Mouse (Mus musculus) embryonic facial prominence, embryonic 12.5 days (tissue): ENCODE measurements around the gene 1110051M20Rik. TPM values are rescaled to one million over a fixed set of nuclear protein-coding genes. Genes with fewer than 3 reads are reported as not detected.
A peak's percentile ranks its signal among the peaks of the same experiment; 100 is the strongest.

Source experiments
- ATAC-seq: fragments of 200-750 bp; cut with Nextera tagmentation; 2 replicates; pipeline ENCODE4 v1.8.0; 2017; ENCODE audit not compliant: insufficient number of reproducible peaks, insufficient read depth, low FRiP score, low TSS enrichment
- H3K27ac ChIP-seq: fragments of 300-500 bp; sonication (generic); 2 replicates; pipeline ENCODE4 v1.5.1; 2016; ENCODE audit warnings: mild to moderate bottlenecking
- H3K27me3 ChIP-seq: fragments of 300-500 bp; sonication (generic); 2 replicates; pipeline ENCODE4 v1.6.1; 2016; ENCODE audit warnings: mild to moderate bottlenecking, moderate library complexity
- H3K36me3 ChIP-seq: fragments of 300-500 bp; sonication (generic); 2 replicates; pipeline ENCODE4 v1.6.1; 2016; ENCODE audit warnings: mild to moderate bottlenecking
- H3K4me1 ChIP-seq: fragments of 300-500 bp; sonication (generic); 2 replicates; pipeline ENCODE4 v1.6.1; 2016
- H3K4me2 ChIP-seq: fragments of 300-500 bp; sonication (generic); replicated peaks from 2 replicates; pipeline ENCODE4 v1.6.1; 2016; ENCODE audit warnings: mild to moderate bottlenecking, moderate library complexity
- H3K4me3 ChIP-seq: fragments of 300-500 bp; sonication (generic); 2 replicates; pipeline ENCODE4 v1.5.1; 2016; ENCODE audit warnings: mild to moderate bottlenecking
- H3K9ac ChIP-seq: fragments of 300-500 bp; sonication (generic); 2 replicates; pipeline ENCODE4 v1.6.1; 2016; ENCODE audit warnings: mild to moderate bottlenecking, moderate library complexity
- H3K9me3 ChIP-seq: fragments of 300-500 bp; sonication (generic); 2 replicates; pipeline ENCODE4 v1.6.1; 2016; ENCODE audit warnings: mild to moderate bottlenecking, moderate library complexity
- WGBS: fragments of 180-500 bp; shearing (Covaris S2); methylation state at CpG from one replicate; pipeline ENCODE4 v1.1.7; 2016; 5-methylcytosine and 5-hydroxymethylcytosine counted together
- polyA plus RNA-seq: library from polyadenylated mRNA; unstranded; fragments of >200 nt; fragmentation: Nextera tagmentation; extraction: Ambion mirVana; gene quantifications from 2 replicates; pipeline ENCODE4 v1.2.1, GENCODE M21; 2016

The 1110051M20Rik gene
- polyA plus RNA-seq, 1 experiment from 2014 or later: 71.3 TPM

DNA sequence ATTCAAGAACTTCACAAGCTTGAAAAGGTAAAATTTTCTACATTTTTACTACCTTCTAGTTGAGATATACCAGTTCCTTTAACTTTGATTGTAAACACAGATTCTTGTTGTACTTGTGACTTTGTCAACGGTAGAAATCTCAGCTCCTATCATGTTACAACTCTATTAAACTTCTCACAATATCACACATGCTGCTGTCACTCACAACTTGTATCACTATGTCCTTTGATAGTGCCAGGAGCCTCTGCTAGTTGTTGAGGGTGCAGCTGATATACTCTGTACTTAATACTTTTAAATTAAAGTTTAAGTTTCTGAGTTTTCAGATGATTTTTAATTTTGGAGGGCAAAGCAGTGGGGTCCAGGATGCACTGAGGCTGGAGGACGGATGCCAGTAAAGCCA, 36.5 kb downstream of the 1110051M20Rik start:
- no peak overlapping the region for H3K4me2 ChIP-seq
- peaks cover 22% of the 10 kb centered on the region for H3K4me1 ChIP-seq
- WGBS: 74% methylated on average over 2 of the region's 2 CpGs
- no peaks in the 10 kb centered on the region for H3K27me3 ChIP-seq
- H3K9ac ChIP-seq: no peak overlapping the region
- H3K9me3 ChIP-seq: no peaks in the 10 kb centered on the region
- no peak overlapping the region for H3K27ac ChIP-seq
- no peak for ATAC-seq
- H3K4me3 ChIP-seq: no peak overlapping the region
- no peaks in the 10 kb centered on the region for H3K36me3 ChIP-seq

DNA sequence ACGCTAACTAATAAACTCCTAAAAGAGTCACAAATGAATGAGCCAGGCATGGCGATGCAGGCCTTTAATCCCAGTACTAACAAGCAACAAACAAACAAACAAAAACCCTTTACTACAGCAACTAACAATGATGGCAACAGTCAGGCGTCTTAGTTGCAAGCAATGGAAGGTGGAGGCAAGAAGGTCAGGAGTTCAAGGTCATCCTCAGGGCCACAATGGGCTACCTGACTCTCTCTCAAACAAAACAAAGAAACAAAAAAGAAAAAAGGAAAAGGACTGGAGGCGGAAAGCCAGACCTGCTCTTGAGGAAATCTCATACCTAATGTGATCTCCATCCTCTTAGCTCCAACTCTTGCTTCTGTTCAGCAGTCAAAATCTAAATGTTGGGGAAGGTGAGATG, 39.4 kb downstream of the 1110051M20Rik start:
- no peaks in the 10 kb centered on the region for H3K36me3 ChIP-seq
- 84% methylated on average over 4 of the region's 4 CpGs for WGBS
- H3K9me3 ChIP-seq: no peaks in the 10 kb centered on the region
- H3K27me3 ChIP-seq: no peaks in the 10 kb centered on the region
- peaks cover 6% of the 10 kb centered on the region; the same call in 1 of the 2 replicates for H3K4me1 ChIP-seq
- no peak overlapping the region for H3K4me2 ChIP-seq
- ATAC-seq: no peak
- H3K27ac ChIP-seq: no peak overlapping the region
- H3K9ac ChIP-seq: no peak overlapping the region
- no peak overlapping the region for H3K4me3 ChIP-seq

DNA sequence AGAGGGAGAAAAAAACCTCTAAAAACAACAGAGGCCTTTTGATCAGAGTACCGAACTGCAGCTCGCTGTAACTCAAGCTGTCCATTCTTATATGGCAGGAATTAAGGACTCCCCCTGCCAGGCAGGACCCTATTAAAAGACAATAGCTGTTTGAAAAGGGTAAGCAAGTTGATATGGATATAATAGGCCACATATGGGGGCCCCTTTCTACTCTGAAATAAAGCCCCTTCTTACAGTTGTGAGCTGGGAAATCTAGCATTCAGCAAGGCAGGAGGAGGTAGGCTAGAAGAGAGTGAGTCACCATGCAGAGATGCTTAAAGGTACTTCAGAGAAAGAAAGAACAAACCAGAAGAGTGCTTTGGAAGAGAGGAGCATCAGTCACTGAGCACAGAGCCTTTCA, 44.8 kb downstream of the 1110051M20Rik start:
- H3K27me3 ChIP-seq: no peaks in the 10 kb centered on the region
- no peak overlapping the region for H3K4me3 ChIP-seq
- no peaks in the 10 kb centered on the region for H3K36me3 ChIP-seq
- H3K27ac ChIP-seq: peak overlapping the region; percentile 37; the same call in 1 of the 2 replicates
- 7% methylated on average over 2 of the region's 2 CpGs for WGBS
- H3K9ac ChIP-seq: no peak overlapping the region
- no peak overlapping the region for H3K4me2 ChIP-seq
- ATAC-seq: peak; percentile 28; the same call in 1 of the 2 replicates
- H3K9me3 ChIP-seq: no peaks in the 10 kb centered on the region
- peaks cover 16% of the 10 kb centered on the region for H3K4me1 ChIP-seq

DNA sequence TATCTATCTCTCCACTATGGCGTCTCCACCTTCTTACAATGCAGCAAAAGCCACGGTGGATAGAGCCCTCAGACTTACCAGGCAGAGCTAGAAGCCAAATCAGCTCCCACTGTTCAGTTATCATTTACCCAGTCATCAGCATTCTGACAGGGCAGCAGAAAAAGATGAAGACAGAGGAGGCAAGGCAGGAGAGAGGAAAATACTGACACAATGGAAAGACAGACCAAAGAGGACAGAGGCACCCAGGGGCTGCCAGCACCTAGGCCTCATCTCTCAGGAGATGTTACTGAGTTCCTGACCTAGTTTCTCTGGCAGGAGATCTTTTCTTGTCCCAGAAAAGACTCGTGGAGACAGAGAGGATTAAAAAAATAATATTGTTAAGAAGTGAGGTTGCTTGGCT, 45.3 kb downstream of the 1110051M20Rik start:
- no peaks in the 10 kb centered on the region for H3K9me3 ChIP-seq
- H3K27ac ChIP-seq: peak overlapping the region; percentile 37; the same call in 1 of the 2 replicates
- no peak for ATAC-seq
- WGBS: 45% methylated on average over 3 of the region's 3 CpGs
- H3K27me3 ChIP-seq: no peaks in the 10 kb centered on the region
- H3K4me1 ChIP-seq: peaks cover 16% of the 10 kb centered on the region
- no peak overlapping the region for H3K4me3 ChIP-seq
- no peaks in the 10 kb centered on the region for H3K36me3 ChIP-seq
- no peak overlapping the region for H3K4me2 ChIP-seq
- H3K9ac ChIP-seq: no peak overlapping the region

DNA sequence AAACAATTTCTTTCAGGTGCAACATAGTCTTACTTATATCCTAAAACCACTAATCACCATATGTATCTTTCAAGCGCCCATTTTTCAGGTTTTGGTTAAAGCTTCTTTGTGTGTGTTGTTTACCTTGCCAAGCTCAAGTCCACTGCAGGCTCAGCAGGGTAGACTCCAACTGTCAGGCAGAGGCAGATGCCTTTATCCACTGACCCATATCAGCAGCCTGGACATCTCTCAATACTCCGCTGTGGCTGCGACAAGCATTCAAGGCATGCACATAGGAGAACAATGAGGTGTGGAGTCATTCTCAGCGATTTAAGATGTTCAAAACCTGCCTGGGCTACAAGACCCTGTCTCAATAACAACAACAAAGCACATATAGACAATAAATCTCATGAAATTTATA, 50.4 kb downstream of the 1110051M20Rik start:
- Histone ChIP-seq H3K4me3 (no peak overlapping the region), H3K9ac (no peak overlapping the region), H3K27ac (no peak overlapping the region), H3K4me2 (no peak overlapping the region), H3K4me1 (peaks cover 6% of the 10 kb centered on the region), H3K9me3 (no peaks in the 10 kb centered on the region), H3K27me3 (no peaks in the 10 kb centered on the region), H3K36me3 (no peaks in the 10 kb centered on the region)
- ATAC-seq: no peak
- WGBS: 74% methylated on average over 4 of the region's 4 CpGs

DNA sequence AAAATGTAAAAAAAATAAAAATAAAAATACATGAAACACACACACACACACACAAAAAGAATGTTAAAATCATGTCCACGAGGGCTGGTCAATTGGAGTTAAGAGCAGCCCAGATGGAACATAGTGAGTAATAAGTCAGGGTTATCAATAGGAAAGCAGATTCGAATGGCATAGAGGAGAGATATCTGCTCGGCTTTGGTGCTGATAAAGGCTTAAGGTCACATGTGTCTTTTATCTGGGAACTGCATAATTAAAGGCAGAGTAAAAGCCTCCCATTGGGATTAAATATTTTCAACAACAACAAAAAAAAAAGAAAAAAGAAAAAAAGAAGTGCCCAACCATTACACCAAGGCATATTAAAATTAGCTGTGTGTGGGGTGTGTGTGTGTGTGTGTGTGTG, 55.8 kb downstream of the 1110051M20Rik start:
- 56% methylated on average over 3 of the region's 3 CpGs for WGBS
- H3K27ac ChIP-seq: no peak overlapping the region
- H3K27me3 ChIP-seq: no peaks in the 10 kb centered on the region
- peaks cover 19% of the 10 kb centered on the region for H3K4me1 ChIP-seq
- H3K9me3 ChIP-seq: no peaks in the 10 kb centered on the region
- H3K36me3 ChIP-seq: no peaks in the 10 kb centered on the region
- no peak overlapping the region for H3K9ac ChIP-seq
- no peak overlapping the region for H3K4me3 ChIP-seq
- ATAC-seq: no peak
- H3K4me2 ChIP-seq: no peak overlapping the region

DNA sequence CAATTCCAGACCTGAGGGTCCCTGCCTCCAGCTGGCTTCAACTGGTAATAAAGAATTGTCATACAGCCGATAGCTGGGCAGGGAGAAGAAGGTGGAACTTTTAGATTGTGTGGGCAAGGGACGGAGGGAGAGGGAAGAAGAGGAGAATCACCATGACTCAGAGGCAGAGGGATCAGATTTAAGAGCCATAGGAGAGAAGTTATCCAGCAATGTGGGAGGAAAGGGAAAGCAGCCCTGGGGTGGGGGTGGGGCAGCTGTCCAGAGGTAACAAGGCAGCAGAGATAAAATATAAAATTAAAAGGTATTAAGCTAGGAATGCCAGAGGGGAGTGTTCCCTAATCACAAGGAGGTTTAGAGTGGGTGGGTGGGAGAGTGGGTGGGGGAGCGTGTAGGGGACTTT, 56.2 kb downstream of the 1110051M20Rik start:
- no peak for ATAC-seq
- 52% methylated on average over 3 of the region's 3 CpGs for WGBS

DNA sequence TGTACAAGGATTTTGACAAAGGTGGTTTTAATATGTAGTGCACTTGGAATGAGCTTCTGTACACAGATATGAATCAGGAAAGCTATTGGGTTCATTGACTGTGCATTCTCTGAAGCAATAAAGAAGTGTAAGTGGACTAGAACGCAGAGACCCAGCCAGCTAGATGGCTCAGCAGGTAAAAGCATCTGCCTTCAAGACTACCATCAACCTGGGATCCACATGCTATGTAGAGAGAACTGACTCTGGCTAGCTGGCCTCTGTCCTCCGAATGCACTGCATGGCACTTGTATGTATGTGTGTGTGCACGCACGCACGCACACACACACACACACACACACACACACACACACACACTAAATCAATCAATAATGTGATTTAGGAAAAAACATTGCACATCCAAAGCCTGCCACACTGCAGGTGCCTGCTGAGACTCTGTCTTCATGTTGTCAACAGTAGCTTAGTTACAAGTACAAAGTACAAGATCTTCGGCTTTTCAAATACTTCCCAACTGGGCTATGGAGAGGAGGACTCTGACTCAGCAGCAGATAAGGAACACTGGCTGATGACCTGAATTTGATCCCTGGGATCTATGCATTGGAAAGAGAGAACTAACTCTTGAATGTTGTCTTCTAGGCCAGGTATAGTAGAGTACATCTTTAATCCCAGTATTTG, 57.1 kb downstream of the 1110051M20Rik start:
- Histone ChIP-seq H3K4me3 (no peak overlapping the region), H3K4me2 (no peak overlapping the region), H3K4me1 (peaks cover 19% of the 10 kb centered on the region), H3K36me3 (no peaks in the 10 kb centered on the region; the same call in 1 of the 2 replicates), H3K9me3 (no peaks in the 10 kb centered on the region), H3K27me3 (no peaks in the 10 kb centered on the region), H3K27ac (peak overlapping the region; percentile 65), H3K9ac (no peak overlapping the region)
- WGBS: 87% methylated on average over 6 of the region's 6 CpGs
- no peak for ATAC-seq

More for the DNA sequence above, 56.2 kb downstream of the 1110051M20Rik start:
- Histone ChIP-seq H3K36me3 (no peaks in the 10 kb centered on the region), H3K27ac (no peak overlapping the region), H3K4me3 (no peak overlapping the region), H3K9me3 (no peaks in the 10 kb centered on the region), H3K4me1 (peaks cover 19% of the 10 kb centered on the region), H3K9ac (no peak overlapping the region), H3K27me3 (no peaks in the 10 kb centered on the region), H3K4me2 (no peak overlapping the region)

DNA sequence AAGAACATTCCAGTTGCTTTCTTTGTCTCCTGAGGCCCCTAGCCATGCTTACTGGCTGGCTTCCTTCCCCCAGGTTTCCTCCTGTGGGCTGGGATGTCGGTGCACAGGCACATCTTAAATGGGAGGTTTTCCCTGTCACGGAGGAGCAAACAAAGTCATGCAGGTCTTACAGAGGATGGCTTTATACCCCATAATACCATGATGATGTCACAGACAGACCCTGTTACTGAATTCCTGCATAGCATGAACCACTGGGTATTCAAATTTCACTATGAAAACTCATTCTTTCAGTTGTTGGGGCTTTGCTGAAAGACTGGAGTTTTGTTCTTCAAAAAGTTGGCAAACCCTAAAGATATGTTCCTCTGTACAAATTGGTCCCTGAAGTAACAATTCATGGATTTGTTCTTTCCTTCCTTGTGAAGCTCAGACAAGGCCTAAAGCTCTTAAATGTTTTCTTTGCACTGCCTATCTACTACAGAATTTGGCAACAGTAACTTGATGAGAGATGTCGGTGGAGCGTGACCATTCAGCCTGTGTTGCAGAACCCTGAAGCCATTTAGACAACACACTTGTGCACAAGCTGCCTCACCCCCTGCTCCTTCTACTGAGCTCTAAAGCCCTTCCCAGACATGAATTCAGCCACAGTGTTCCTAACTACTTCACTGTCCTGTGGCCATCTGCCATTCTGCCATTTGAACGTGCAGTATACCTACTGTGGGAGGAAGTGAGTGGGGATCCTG, 57.8 kb downstream of the 1110051M20Rik start:
- no peak for ATAC-seq
- WGBS: 46% methylated on average over 5 of the region's 5 CpGs

DNA sequence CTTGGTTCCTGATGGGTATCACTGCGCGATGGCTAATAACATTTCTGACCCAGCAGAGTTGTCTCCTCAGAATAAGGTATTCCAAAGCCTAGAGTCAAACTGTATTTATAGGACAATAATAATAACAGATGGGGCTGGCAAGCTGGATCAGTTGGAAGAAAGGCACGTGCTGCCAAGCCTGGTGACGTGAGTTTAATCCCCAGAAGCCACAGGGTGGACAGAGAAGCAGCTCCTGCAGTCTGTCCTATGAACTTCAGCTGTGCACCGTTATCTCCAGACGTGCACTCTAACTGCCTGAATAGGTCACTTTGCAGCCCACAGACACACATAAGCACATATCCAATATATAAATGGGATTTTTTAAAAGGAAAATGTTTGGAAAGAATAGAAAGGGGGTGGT, 61.2 kb downstream of the 1110051M20Rik start:
- H3K4me1 ChIP-seq: peaks cover 15% of the 10 kb centered on the region
- no peaks in the 10 kb centered on the region; the same call in 1 of the 2 replicates for H3K36me3 ChIP-seq
- H3K9ac ChIP-seq: no peak overlapping the region
- WGBS: 81% methylated on average over 6 of the region's 6 CpGs
- no peaks in the 10 kb centered on the region for H3K27me3 ChIP-seq
- peak overlapping the region; percentile 2; the same call in 1 of the 2 replicates for H3K27ac ChIP-seq
- ATAC-seq: no peak
- no peak overlapping the region for H3K4me3 ChIP-seq
- H3K4me2 ChIP-seq: no peak overlapping the region
- H3K9me3 ChIP-seq: no peaks in the 10 kb centered on the region

More for the DNA sequence above, 57.8 kb downstream of the 1110051M20Rik start:
- Histone ChIP-seq H3K27ac (peak overlapping the region; percentile 65), H3K4me2 (no peak overlapping the region), H3K4me3 (no peak overlapping the region), H3K36me3 (no peaks in the 10 kb centered on the region; the same call in 1 of the 2 replicates), H3K27me3 (no peaks in the 10 kb centered on the region), H3K9ac (no peak overlapping the region), H3K9me3 (no peaks in the 10 kb centered on the region), H3K4me1 (peaks cover 19% of the 10 kb centered on the region)

DNA sequence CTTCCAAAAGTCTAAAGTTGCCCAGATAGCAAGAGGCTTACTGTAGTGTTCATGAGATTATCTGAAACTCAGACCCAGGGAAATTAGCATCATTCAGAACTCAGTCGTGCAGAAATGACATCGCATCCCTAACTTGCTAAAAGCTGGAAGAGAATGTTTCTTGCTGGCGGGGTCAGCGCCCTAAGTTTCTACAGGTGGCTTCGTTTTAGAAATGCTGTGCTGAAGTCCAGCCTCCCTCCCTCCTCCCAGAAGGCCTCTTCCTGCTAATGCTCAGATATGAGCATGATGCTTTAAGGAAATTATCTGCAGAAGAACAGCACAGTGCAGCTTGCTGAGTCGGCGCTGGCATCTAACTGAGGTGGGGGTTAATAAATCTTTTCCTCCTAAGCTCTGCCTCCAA, 67.5 kb downstream of the 1110051M20Rik start:
- no peak overlapping the region for H3K4me2 ChIP-seq
- H3K27me3 ChIP-seq: no peaks in the 10 kb centered on the region
- H3K4me3 ChIP-seq: no peak overlapping the region
- H3K27ac ChIP-seq: peak overlapping the region; percentile 67; the same call in 1 of the 2 replicates
- ATAC-seq: no peak
- no peaks in the 10 kb centered on the region for H3K9me3 ChIP-seq
- H3K36me3 ChIP-seq: no peaks in the 10 kb centered on the region
- 12% methylated on average over 7 of the region's 7 CpGs for WGBS
- no peak overlapping the region for H3K9ac ChIP-seq
- H3K4me1 ChIP-seq: peaks cover 8% of the 10 kb centered on the region

DNA sequence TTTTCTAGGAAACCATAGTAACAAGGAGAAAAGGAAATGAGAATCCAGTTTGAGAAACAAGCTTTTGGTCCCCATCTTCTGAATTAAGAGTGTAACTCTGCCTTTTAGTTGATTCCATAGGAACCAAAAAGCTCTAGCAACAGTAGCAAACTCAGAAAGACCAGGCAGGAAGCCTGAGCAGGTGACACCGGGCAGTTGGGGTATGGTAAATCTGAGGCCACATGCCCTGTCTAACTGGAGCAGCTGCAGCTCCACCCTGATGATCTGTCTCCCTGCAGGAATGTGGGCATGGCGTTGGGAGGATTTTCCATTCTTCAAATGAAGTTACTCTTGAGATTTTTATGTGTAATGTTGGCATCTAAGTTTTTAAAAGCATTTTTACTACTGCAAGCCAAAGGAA, 74.2 kb downstream of the 1110051M20Rik start:
- Histone ChIP-seq H3K36me3 (peaks cover 4% of the 10 kb centered on the region), H3K4me3 (no peak overlapping the region), H3K9ac (no peak overlapping the region), H3K4me1 (no peaks in the 10 kb centered on the region), H3K27ac (no peak overlapping the region), H3K9me3 (0 out of 2 replicates have a peak, but pooled peaks cover 5% of the 10 kb centered on the region), H3K4me2 (no peak overlapping the region), H3K27me3 (no peaks in the 10 kb centered on the region)
- no peak for ATAC-seq
- WGBS: 85% methylated on average over 2 of the region's 2 CpGs
